Mouse (Mus musculus) ZHBTc4 (cell line): Measurements from ENCODE around the gene Srrm1.
A peak's percentile ranks its signal among the peaks of the same experiment; 100 is the strongest.

Experiments
- DNase-seq: peaks from one replicate; pipeline ENCODE4 v3.0.0-alpha.2; 2011; ENCODE audit warnings: low read depth, low spot score

Srrm1 gene

GRCm38 (mm10) chr4:135272640-135273306, 80.3 kb downstream of the Srrm1 start, which contains the start of gene Clic4:
TSS of gene Clic4 (minus strand) at chr4:135272814.
- peak; percentile 100 for DNase-seq

GRCm38 (mm10) chr4:135271881-135272616, 81.1 kb downstream of the Srrm1 start:
- peak; percentile 76 for DNase-seq

- DNase-seq, result no peak
These were observed 81.7 kb downstream of the Srrm1 start for GRCm38 (mm10) chr4:135271419-135271828.
